Mouse (Mus musculus): Measurements from ENCODE around the gene Kremen1. TPM values are rescaled to one million over a fixed set of nuclear protein-coding genes. Genes with fewer than 3 reads are reported as not detected.

Gene Kremen1
- total RNA-seq, 2 experiments from 2014 or later: 46.8 to 48.1 TPM

DNA sequence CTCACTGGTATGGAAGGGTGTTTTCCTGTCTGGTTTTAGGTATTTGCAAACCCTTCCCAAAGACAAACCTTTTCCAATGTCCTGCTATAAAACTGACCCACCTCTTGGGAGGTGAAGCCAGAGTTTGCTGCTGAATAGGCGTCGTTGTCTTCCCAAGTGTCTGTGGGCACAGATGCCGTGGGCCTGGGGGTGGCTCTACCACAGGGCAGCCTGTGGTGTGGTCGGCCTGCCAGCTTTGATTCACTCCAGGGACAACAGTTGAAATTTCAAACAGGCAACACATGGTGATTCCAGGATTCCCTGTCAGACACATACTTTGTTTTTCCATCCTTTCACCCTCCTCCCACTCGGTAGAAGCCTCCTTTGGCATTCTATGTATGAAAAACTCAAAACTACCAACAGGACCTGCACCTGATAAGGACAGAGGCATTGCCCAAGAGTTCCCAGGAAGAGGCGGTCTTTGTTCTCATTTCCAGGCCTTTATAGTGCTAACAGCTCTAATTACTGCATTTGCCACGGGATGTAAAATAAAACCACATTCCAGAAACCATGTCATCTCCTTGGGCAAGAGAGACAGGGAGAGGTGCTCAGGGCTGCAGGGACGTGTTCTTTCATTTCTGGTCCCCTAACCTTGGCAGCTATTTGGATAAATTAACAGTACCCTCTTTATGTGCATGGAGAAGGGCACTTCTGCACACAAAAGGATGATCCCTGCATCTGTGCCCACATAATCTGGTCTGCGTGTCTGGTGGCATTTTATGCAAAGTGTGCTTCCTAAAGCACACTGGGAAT lies 10.1 kb upstream of the Kremen1 start:
- intact Hi-C loops (cut with DNase I; ENCODE audit: low total_unique reads): no loop called here
- DNase-seq: no peak

DNA sequence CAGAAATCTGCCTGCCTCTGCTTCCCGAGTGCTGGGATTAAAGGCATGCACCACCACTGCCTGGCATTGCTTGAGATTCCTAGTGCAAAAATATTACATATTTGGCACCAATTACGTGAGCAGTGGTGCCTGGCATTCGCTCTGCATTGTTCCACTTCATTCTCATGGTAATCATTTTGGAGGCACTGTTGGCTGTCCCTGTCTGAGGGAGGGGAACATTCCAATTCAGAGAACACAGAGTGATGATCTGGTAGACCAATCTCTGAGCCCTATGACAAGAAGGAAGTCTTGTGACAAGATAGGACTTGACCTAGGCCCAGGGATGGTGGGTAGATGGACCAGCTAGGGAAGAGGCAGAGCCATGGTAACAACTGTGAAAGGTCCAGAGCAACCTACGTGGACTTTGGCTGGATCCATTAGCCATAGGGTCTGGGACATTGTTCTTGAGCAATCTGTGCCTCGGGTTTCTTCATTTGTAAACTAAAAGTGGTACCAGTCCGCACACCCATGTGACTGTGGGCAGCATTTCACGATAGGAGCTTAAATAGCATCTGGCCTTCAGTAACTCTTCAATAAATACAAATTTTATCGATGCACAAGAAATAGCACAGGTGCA lies 8.6 kb upstream of the Kremen1 start:
- intact Hi-C loops (cut with DNase I; ENCODE audit: low total_unique reads): loop anchor here (10.0 kb wide), 1 partner anchor 155 kb away; no protein-coding TSS in a partner anchor
- no peak for DNase-seq

- intact Hi-C loops (cut with DNase I; ENCODE audit: low total_unique reads): loop anchor here (10.0 kb wide), 1 partner anchor 151 kb away; no protein-coding TSS in a partner anchor
- DNase-seq: no peak
Observed at GRCm38 (mm10) chr11:5265764-5266163, 4.4 kb upstream of the Kremen1 start.

GRCm38 (mm10) chr11:5263078-5263730 lies 1.8 kb upstream of the Kremen1 start:
- intact Hi-C loops (cut with DNase I; ENCODE audit: low total_unique reads): loop anchor here (10.0 kb wide), 1 partner anchor 148 kb away; no protein-coding TSS in a partner anchor
- no peak for DNase-seq

GRCm38 (mm10) chr11:5260942-5261459 lies 357 bp downstream of the Kremen1 start:
- peak; percentile 53 for DNase-seq
- intact Hi-C loops (cut with DNase I; ENCODE audit: low total_unique reads): loop anchor here (10.0 kb wide), 1 partner anchor 146 kb away; no protein-coding TSS in a partner anchor

DNA sequence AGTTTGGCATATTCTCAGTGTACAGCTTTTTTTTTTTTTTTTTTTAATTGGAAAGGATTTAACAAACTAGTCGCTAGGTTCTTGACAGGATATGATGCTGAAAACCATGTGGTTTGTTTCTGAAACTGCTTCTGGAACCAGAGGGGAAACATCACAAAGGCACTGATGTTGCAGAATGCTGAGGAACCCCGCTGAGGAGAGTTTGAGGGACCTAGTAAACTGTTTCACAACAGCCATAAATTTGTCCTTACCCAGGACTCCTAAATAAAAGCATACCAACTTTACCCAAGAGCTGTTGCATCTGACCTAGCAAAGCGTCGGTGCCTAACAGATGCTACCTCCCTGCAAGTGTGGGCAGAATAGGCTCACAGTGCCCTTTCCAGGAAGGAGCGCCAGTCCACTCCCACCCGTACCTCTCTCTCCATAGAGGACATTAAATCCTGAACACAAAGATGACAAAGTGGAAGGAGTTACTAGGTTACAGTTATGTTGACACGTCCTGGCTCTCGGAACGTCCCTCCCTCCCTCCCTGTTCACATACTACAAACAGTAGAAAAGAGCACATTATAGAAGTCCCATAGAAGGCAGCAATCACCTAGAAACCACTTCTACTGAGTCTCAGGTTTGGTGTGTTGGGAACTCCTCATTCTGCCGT lies 1.3 kb downstream of the Kremen1 start:
- DNase-seq: no peak
- intact Hi-C loops (cut with DNase I; ENCODE audit: low total_unique reads): loop anchor here (10.0 kb wide), 1 partner anchor 145 kb away; no protein-coding TSS in a partner anchor

GRCm38 (mm10) chr11:5258036-5258435 lies 3.3 kb downstream of the Kremen1 start:
- intact Hi-C loops (cut with DNase I; ENCODE audit: low total_unique reads): no loop called here
- no peak for DNase-seq

DNA sequence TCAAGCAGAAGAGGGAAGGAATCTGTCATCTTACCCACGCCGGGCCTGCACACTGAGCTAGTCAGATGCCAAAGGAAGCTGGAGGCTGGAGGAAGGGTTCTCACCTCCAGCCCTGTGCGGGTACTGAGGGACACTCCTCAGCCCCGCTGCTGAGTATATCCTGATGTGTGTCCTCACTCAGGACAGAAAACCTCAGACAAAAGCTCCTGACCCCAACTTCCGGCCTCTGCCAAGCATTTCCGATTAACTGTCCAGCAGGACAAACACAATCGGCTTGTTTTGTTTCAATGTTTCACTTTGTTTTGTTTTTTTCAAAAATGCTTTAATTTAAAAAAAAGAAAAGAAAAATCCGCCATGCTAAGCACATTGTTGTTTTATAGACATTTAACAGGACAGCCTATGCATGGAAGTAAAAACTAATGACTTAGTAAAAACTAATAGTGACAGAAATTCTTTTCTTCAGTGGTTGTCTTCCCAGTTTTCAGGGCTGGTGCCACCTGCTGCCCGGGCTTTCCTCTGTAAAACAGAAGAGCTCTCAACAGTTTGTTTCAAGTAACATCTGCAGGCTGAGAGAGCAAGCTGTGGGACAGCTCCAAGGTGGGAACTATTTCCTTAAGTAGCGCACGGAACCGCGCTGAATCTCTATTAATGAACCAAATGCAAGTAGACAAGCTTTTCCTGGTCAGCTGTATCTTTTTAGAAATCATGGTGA lies 4.1 kb downstream of the Kremen1 start:
- no peak for DNase-seq
- intact Hi-C loops (cut with DNase I; ENCODE audit: low total_unique reads): no loop called here

DNA sequence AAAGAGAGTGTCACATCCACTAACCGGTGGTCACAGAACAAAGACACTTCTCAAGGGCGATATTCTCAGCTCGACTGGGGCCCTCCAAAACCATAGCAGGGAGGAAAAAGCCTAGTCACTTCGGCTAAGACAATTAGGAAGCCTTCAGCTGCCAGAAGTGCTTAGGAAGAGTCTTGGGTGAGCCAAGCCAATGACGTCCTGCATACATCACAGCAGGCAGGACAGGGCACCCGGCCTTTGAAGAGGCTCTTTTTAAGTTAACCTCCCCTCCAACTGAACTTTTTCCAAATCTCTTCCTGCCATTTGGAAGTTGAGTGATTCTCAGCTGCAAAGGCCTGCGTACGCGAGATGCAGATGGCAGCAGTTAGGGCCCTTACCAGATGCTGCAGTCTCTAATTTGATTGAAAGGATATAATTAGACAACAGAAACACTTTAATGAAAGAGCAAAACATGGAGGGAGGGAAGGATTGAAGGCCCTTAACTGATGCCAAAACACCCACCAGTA lies 5.8 kb downstream of the Kremen1 start:
- intact Hi-C loops (cut with DNase I; ENCODE audit: low total_unique reads): no loop called here
- DNase-seq: no peak

DNA sequence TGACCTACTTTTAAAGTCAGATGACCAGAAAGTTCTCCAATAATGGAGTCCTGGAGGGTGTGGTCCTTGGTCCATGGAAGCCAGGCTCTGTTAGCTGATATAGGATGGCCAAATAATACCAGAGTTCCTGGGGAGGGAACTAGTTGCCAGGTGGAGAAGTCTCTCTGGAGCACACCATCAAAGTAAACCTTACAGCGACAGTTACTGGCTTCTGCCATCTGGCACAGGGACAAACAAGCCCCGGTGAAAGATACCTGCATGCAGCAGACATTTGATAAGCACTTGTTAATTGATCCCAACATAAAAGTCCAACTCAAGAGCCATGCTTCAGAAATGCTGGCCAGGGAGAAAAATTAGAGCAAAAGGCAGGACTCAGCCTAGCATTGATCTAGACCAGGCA lies 7.3 kb downstream of the Kremen1 start:
- intact Hi-C loops (cut with DNase I; ENCODE audit: low total_unique reads): no loop called here

DNA sequence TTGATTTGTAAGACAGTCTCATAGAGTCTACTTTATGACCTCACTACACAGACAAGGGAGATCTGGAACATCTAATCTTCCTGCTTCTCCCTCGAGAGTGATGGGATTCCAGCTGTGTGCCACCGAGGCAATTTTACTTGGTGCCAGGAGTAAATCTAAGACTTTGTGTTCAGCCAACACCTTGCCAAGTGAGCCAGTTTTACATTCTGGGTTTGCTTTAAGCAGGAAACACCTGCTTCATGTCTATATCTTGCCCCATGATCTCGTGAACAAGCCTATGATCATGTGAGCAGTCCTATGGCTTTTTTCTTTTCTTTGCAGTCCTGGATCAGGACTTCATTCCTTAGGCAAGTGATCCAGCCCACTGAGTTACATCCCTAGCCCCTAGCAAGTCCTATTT lies 7.8 kb downstream of the Kremen1 start:
- DNase-seq: no peak
- intact Hi-C loops (cut with DNase I; ENCODE audit: low total_unique reads): no loop called here

More for the DNA sequence above, 7.3 kb downstream of the Kremen1 start:
- DNase-seq: no peak

GRCm38 (mm10) chr11:5252727-5253126 lies 8.6 kb downstream of the Kremen1 start:
- intact Hi-C loops (cut with DNase I; ENCODE audit: low total_unique reads): no loop called here
- no peak for DNase-seq

DNA sequence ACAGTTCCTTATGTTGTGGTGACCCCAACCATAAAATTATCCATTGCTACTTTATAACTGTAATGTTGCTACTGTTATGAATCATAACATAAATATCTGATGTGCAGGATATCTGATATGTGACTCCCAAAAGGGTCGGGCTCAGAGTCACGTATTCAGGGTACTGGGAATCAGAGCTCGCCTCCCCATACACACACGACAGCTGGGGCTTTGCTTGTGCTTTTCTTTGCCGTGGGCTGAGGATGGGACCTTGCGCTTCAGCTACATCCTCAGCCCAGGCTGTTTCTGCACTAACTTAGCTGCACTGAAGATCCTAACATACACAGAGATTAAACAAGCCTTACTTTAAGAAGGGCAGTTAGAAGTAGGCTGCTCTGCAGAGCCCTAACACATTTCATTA lies 10.2 kb downstream of the Kremen1 start:
- intact Hi-C loops (cut with DNase I; ENCODE audit: low total_unique reads): no loop called here
- DNase-seq: no peak

- intact Hi-C loops (cut with DNase I; ENCODE audit: low total_unique reads): no loop called here
Observed at GRCm38 (mm10) chr11:5248200-5248599, 13.2 kb downstream of the Kremen1 start.

GRCm38 (mm10) chr11:5245431-5245830 lies 15.9 kb downstream of the Kremen1 start:
- intact Hi-C loops (cut with DNase I; ENCODE audit: low total_unique reads): no loop called here

More at GRCm38 (mm10) chr11:5248200-5248599, 13.2 kb downstream of the Kremen1 start:
- no peak for DNase-seq

GRCm38 (mm10) chr11:5244749-5245130 lies 16.6 kb downstream of the Kremen1 start:
- DNase-seq: no peak
- intact Hi-C loops (cut with DNase I; ENCODE audit: low total_unique reads): no loop called here

More at GRCm38 (mm10) chr11:5245431-5245830, 15.9 kb downstream of the Kremen1 start:
- DNase-seq: no peak

GRCm38 (mm10) chr11:5243812-5244748 lies 17.3 kb downstream of the Kremen1 start:
- intact Hi-C loops (cut with DNase I; ENCODE audit: low total_unique reads): no loop called here
- peak; percentile 59 for DNase-seq

- intact Hi-C loops (cut with DNase I; ENCODE audit: low total_unique reads): no loop called here
- no peak for DNase-seq
Observed at GRCm38 (mm10) chr11:5243208-5243607, 18.1 kb downstream of the Kremen1 start.

Measured in gastrocnemius, postnatal 14 days (tissue).